8 mouse cellular contexts compared by ENCODE assay signal in the genomic region with DNA sequence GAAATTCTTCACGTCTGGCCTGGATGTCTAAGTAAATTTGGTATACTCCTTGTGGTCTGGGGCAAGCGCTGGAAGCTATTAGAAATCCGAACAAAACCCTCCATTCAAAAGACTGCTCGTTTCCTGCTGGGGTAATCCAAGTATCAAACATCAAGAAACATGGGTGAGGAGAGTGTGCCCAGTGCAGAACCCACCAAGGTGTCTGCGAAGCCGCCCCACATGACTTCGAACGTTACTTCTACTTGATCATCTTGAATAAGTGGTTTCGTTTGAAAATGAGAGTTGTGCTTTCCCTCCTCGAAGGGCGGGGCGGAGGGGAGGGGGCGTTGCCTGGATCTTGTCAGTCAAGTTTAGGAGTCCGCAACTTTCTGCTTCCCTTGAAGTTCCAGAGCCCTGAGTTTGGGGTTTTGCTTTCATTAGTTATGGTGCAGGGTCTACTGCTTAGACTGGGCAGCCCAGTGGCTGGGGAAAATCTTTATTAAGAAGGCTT.
A peak's percentile ranks its signal among the peaks of the same experiment; 100 is the strongest.
DNase-seq lines count a peak whose midpoint lies in the region; ATAC-seq and TF ChIP-seq lines count a peak whose summit lies in the region.

No protein-coding gene starts in this region.

- peak overlapping the region; percentile 47 for H3K4me2 ChIP-seq in embryonic facial prominence, embryonic 15.5 days (replicated peaks)
- peak overlapping the region; percentile 33 for H3K4me2 ChIP-seq in hindbrain, postnatal 0 days (ENCODE audit: low read depth, low read length)
- peak overlapping the region; percentile 29 for H3K4me2 ChIP-seq in midbrain, postnatal 0 days (ENCODE audit: low read depth, low read length, poor library complexity, severe bottlenecking)

- H3K4me3 ChIP-seq in kidney, adult 2 months (ENCODE audit: insufficient read depth, low read depth, low read length), result no peak overlapping the region
- peak overlapping the region; percentile 36 for H3K4me3 ChIP-seq in embryonic facial prominence, embryonic 15.5 days (replicated peaks)
- no peak overlapping the region for H3K4me3 ChIP-seq in hindbrain, postnatal 0 days (ENCODE audit: low read length)
- H3K4me3 ChIP-seq in midbrain, postnatal 0 days (ENCODE audit: low read depth, low read length), result no peak overlapping the region

- H3K9me3 ChIP-seq in embryonic facial prominence, embryonic 15.5 days (replicated peaks), result no peaks in the 10 kb centered on the region
- H3K9me3 ChIP-seq in hindbrain, postnatal 0 days (ENCODE audit: low read length), result no peaks in the 10 kb centered on the region
- H3K9me3 ChIP-seq in midbrain, postnatal 0 days (ENCODE audit: low read length), result no peaks in the 10 kb centered on the region

- H3K9ac ChIP-seq in embryonic facial prominence, embryonic 15.5 days, result no peak overlapping the region
- H3K9ac ChIP-seq in hindbrain, postnatal 0 days (replicated peaks; ENCODE audit: low read length), result no peak overlapping the region
- no peak overlapping the region for H3K9ac ChIP-seq in midbrain, postnatal 0 days (replicated peaks; ENCODE audit: low read length, poor library complexity, severe bottlenecking)

- no peaks in the 10 kb centered on the region for H3K36me3 ChIP-seq in kidney, adult 2 months (ENCODE audit: control insufficient read depth, insufficient read depth, low read length)
- H3K36me3 ChIP-seq in embryonic facial prominence, embryonic 15.5 days, result no peaks in the 10 kb centered on the region
- no peaks in the 10 kb centered on the region for H3K36me3 ChIP-seq in hindbrain, postnatal 0 days (ENCODE audit: insufficient read depth, low read length)
- H3K36me3 ChIP-seq in midbrain, postnatal 0 days (ENCODE audit: insufficient read depth, low read length), result no peaks in the 10 kb centered on the region

- TF ChIP-seq POLR2A in kidney, adult 2 months (IDR thresholded peaks at IDR 0.05; ENCODE audit: low read depth, low read length), result no peak

- no peaks in the 10 kb centered on the region for H3K4me1 ChIP-seq in kidney, adult 2 months (ENCODE audit: control insufficient read depth, insufficient read depth, low read length)
- peaks cover 19% of the 10 kb centered on the region for H3K4me1 ChIP-seq in embryonic facial prominence, embryonic 15.5 days
- H3K4me1 ChIP-seq in hindbrain, postnatal 0 days (ENCODE audit: insufficient read depth, low read length), result peaks cover 8% of the 10 kb centered on the region; the same call in 1 of the 2 replicates
- H3K4me1 ChIP-seq in midbrain, postnatal 0 days (ENCODE audit: insufficient read depth, low read length), result no peaks in the 10 kb centered on the region; the same call in 1 of the 2 replicates

- no peak for TF ChIP-seq CTCF in kidney, adult 2 months (conservative IDR thresholded peaks at IDR 0.05; ENCODE audit: insufficient read depth, insufficient read length, low read depth, low read length)
- TF ChIP-seq CTCF in hindbrain, postnatal 0 days (IDR thresholded peaks at IDR 0.05; ENCODE audit: low read depth), result no peak
- no peak for TF ChIP-seq CTCF in midbrain, postnatal 0 days (IDR thresholded peaks at IDR 0.05)

- WGBS in kidney, adult 2 months, result 56% methylated on average over 14 of the region's 14 CpGs
- WGBS in embryonic facial prominence, embryonic 15.5 days, result 20% methylated on average over 14 of the region's 14 CpGs
- WGBS in hindbrain, postnatal 0 days, result 45% methylated on average over 14 of the region's 14 CpGs
- WGBS in midbrain, postnatal 0 days, result 17% methylated on average over 14 of the region's 14 CpGs

- H3K27me3 ChIP-seq in kidney, adult 2 months (replicated peaks; ENCODE audit: control insufficient read depth, insufficient read depth, low read length), result no peaks in the 10 kb centered on the region
- no peaks in the 10 kb centered on the region for H3K27me3 ChIP-seq in embryonic facial prominence, embryonic 15.5 days
- no peaks in the 10 kb centered on the region for H3K27me3 ChIP-seq in hindbrain, postnatal 0 days (ENCODE audit: insufficient read depth, low read length)
- H3K27me3 ChIP-seq in midbrain, postnatal 0 days (ENCODE audit: insufficient read depth, low read length), result no peaks in the 10 kb centered on the region

- peak; percentile 69 to 75 for DNase-seq in kidney, postnatal 4 days
- DNase-seq in kidney, adult 2 months, result no peak
- DNase-seq in hindbrain, postnatal 0 days (ENCODE audit: low spot score), result no peak
- DNase-seq in midbrain, postnatal 0 days (ENCODE audit: low spot score), result peak; percentile 12
- no peak for DNase-seq in T-cell, adult 2 months (ENCODE audit: low spot score)
- no peak for DNase-seq in layer of hippocampus, postnatal 25 days (ENCODE audit: extremely low spot score in 1 of 2, low spot score in 1 of 2)
- DNase-seq in ovary, postnatal 10 days (ENCODE audit: low spot score), result no peak

- peak; percentile 74 for ATAC-seq in embryonic facial prominence, embryonic 15.5 days (ENCODE audit: insufficient number of reproducible peaks, low FRiP score, low TSS enrichment, low read depth)
- peak; percentile 35; the same call in 1 of the 2 replicates for ATAC-seq in hindbrain, postnatal 0 days
- no peak for ATAC-seq in midbrain, postnatal 0 days (ENCODE audit: low FRiP score)

- no peak overlapping the region for H3K27ac ChIP-seq in kidney, adult 2 months (ENCODE audit: insufficient read depth, low read depth, low read length)
- peak overlapping the region; percentile 68 for H3K27ac ChIP-seq in embryonic facial prominence, embryonic 15.5 days (replicated peaks)
- peak overlapping the region; percentile 27; the same call in 1 of the 2 replicates for H3K27ac ChIP-seq in hindbrain, postnatal 0 days
- no peak overlapping the region for H3K27ac ChIP-seq in midbrain, postnatal 0 days (ENCODE audit: low read depth, low read length)

Comparison
In these comparisons a context has a peak if more than half of its experiments do, and no peak if none do; other contexts are left out.
1. DNase-seq: peak in kidney, postnatal 4 days (2 of 2) and midbrain, postnatal 0 days (single experiment); none in kidney, adult 2 months (single experiment), hindbrain, postnatal 0 days (single experiment), T-cell, adult 2 months (single experiment), layer of hippocampus, postnatal 25 days (0 of 2) and ovary, postnatal 10 days (single experiment).
2. H3K27ac ChIP-seq: peak in embryonic facial prominence, embryonic 15.5 days (single experiment) and hindbrain, postnatal 0 days (single experiment); none in kidney, adult 2 months (single experiment) and midbrain, postnatal 0 days (single experiment).
3. Peak in every context shown above with its lines, with median percentiles within 50 percentile points of each other: H3K4me2 ChIP-seq.